Mouse (Mus musculus): ENCODE measurements around the gene Ccne1. TPM values are rescaled to one million over a fixed set of nuclear protein-coding genes. Genes with fewer than 3 reads are reported as not detected.

Ccne1 gene
- total and polyA plus RNA-seq, 2 experiments from 2014 or later, result 9.0 to 16.3 TPM

DNA sequence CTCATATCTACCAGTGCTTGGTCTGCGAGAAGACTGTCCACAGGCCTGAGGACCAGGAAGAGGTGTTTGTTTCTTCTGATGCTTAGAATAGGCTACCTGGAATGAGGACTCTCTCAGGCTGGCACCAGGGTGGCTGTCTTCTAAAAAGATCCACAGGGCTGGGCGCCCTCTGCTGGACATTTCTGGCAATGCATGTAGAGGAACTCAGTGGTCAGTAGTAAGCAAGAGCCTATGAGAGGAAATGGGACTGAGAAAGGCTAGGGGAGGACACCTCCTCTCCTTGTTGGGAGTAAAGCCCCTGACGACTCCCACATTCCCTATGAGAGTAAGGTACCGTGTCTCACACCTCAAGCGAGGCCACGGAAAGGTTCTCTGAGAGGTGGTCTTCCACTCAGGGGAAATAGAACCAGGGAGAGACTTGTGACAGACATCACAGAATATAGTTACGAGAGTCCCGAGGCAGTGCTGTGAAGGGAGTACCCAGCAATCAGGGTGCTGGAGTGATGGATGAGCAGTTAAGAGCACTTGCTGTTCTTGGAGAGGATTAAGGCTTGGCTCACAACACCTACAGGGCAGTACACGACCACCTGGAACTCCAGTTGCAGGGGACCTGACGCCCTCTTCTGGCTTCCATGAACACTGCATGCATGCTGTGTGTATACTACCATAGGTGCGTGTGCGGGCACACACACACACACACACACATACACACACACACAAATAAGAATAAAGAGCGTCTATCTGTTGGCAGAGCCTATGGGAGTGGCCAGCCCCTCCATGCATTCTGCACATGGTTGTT is 34.6 kb upstream of the Ccne1 start:
- no peak overlapping the region for H3K4me3 ChIP-seq (ENCODE audit: low read depth, low read length)
- no peaks in the 10 kb centered on the region for H3K4me1 ChIP-seq (ENCODE audit: control insufficient read depth, insufficient read depth)
- H3K36me3 ChIP-seq (replicated peaks; ENCODE audit: control insufficient read depth, insufficient read depth, low read length), result no peaks in the 10 kb centered on the region
- ATAC-seq (ENCODE audit: insufficient read depth, low read depth) (peak; percentile 55; the same call in 1 of the 2 replicates), DNase-seq (ENCODE audit: low spot score) (peak; percentile 56)
- H3K4me2 ChIP-seq (ENCODE audit: low read depth, low read length), result no peak overlapping the region
- no peak for TF ChIP-seq EP300 (IDR thresholded peaks at IDR 0.05; ENCODE audit: low read depth)
- peak; percentile 95 for TF ChIP-seq CTCF (IDR thresholded peaks at IDR 0.05; ENCODE audit: low read depth)
- no peak overlapping the region for H3K27ac ChIP-seq (ENCODE audit: low read depth)
- no peaks in the 10 kb centered on the region for H3K9me3 ChIP-seq (replicated peaks; ENCODE audit: control insufficient read depth, low read length)
- H3K9ac ChIP-seq (replicated peaks; ENCODE audit: low read depth, low read length), result no peak overlapping the region
- 62% methylated on average over 13 of the region's 13 CpGs for WGBS
- no peaks in the 10 kb centered on the region for H3K27me3 ChIP-seq (ENCODE audit: control insufficient read depth, insufficient read depth, low read length)

DNA sequence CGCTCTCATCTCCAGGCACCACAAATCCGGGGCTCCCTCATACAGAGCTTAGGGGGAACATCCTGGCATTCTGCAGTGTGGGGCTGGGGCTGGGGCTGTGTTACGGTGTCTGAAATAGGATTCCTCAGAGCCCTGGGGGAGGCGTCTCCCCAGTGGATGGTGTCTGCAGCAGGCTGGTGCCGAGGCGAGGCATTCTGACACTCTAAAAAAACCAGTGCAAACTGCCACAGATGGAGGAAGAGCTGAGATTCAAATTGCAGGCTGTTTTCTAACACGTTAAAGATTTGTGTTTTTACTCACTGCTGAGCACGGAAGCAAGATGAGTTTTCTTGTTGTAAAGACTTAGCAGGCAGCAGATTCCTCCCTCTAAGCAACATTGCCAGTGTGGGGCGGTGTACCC is 33.0 kb upstream of the Ccne1 start:
- no peaks in the 10 kb centered on the region for H3K27me3 ChIP-seq (ENCODE audit: control insufficient read depth, insufficient read depth, low read length)
- H3K4me2 ChIP-seq (ENCODE audit: low read depth, low read length), result no peak overlapping the region
- no peak overlapping the region for H3K9ac ChIP-seq (replicated peaks; ENCODE audit: low read depth, low read length)
- H3K4me1 ChIP-seq (ENCODE audit: control insufficient read depth, insufficient read depth), result no peaks in the 10 kb centered on the region
- no peak for DNase-seq (ENCODE audit: low spot score)
- ATAC-seq (ENCODE audit: insufficient read depth, low read depth), result no peak
- no peak for TF ChIP-seq EP300 (IDR thresholded peaks at IDR 0.05; ENCODE audit: low read depth)
- no peak for TF ChIP-seq CTCF (IDR thresholded peaks at IDR 0.05; ENCODE audit: low read depth)
- H3K4me3 ChIP-seq (ENCODE audit: low read depth, low read length), result no peak overlapping the region
- H3K27ac ChIP-seq (ENCODE audit: low read depth), result no peak overlapping the region
- H3K36me3 ChIP-seq (replicated peaks; ENCODE audit: control insufficient read depth, insufficient read depth, low read length), result no peaks in the 10 kb centered on the region
- WGBS, result 39% methylated on average over 9 of the region's 9 CpGs
- H3K9me3 ChIP-seq (replicated peaks; ENCODE audit: control insufficient read depth, low read length), result no peaks in the 10 kb centered on the region

DNA sequence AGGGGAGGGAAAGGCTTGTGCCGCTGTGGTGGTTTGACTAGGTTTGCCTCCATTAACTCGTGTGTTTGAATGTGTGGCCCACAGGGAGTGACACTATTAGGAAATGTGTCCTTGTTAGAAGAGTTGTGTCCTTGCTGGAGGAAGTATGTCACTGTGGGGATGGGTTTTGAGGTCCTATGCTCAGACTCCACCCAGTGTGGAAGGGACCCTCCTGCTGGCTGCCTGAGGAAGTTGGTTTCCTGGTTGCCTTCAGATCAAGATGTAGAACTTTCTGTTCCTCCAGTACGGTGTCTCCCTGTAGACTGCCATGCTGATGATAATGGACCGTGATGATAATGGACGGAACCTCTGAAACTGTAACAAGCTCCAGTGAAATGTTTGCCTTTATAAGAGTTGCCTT is 27.1 kb upstream of the Ccne1 start:
- no peaks in the 10 kb centered on the region for H3K27me3 ChIP-seq (ENCODE audit: control insufficient read depth, insufficient read depth, low read length)
- H3K4me3 ChIP-seq (ENCODE audit: low read depth, low read length), result no peak overlapping the region
- DNase-seq (ENCODE audit: low spot score) (no peak), ATAC-seq (ENCODE audit: insufficient read depth, low read depth) (no peak)
- no peaks in the 10 kb centered on the region for H3K36me3 ChIP-seq (replicated peaks; ENCODE audit: control insufficient read depth, insufficient read depth, low read length)
- WGBS, result 87% methylated on average over 5 of the region's 5 CpGs
- H3K4me2 ChIP-seq (ENCODE audit: low read depth, low read length), result no peak overlapping the region
- no peaks in the 10 kb centered on the region for H3K9me3 ChIP-seq (replicated peaks; ENCODE audit: control insufficient read depth, low read length)
- no peak overlapping the region for H3K9ac ChIP-seq (replicated peaks; ENCODE audit: low read depth, low read length)
- no peaks in the 10 kb centered on the region for H3K4me1 ChIP-seq (ENCODE audit: control insufficient read depth, insufficient read depth)
- H3K27ac ChIP-seq (ENCODE audit: low read depth), result no peak overlapping the region
- TF ChIP-seq EP300 (IDR thresholded peaks at IDR 0.05; ENCODE audit: low read depth), result no peak

DNA sequence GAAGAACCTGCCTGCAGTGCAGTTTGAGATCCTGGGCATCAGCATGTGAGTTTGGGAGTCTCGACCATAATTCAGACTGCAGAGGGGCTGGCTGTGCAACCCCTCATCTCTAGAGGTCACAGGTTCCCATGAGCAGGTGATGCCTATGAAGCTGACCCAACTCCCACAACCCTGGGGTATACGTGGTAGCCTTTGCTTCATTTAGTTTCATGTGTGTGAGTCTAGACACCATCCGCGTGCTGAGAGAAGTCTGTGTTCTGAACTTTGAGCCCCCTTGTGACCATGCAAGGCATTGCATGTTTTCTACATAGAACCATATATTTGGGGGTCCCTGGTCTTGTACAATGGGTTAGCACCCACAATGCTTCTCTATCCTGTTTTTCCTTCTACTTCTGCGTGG is 23.9 kb upstream of the Ccne1 start:
- Histone ChIP-seq H3K4me2 (ENCODE audit: low read depth, low read length) (no peak overlapping the region), H3K4me1 (ENCODE audit: control insufficient read depth, insufficient read depth) (no peaks in the 10 kb centered on the region), H3K9me3 (replicated peaks; ENCODE audit: control insufficient read depth, low read length) (no peaks in the 10 kb centered on the region), H3K36me3 (replicated peaks; ENCODE audit: control insufficient read depth, insufficient read depth, low read length) (no peaks in the 10 kb centered on the region), H3K27me3 (ENCODE audit: control insufficient read depth, insufficient read depth, low read length) (no peaks in the 10 kb centered on the region), H3K9ac (replicated peaks; ENCODE audit: low read depth, low read length) (no peak overlapping the region), H3K27ac (ENCODE audit: low read depth) (no peak overlapping the region), H3K4me3 (ENCODE audit: low read depth, low read length) (no peak overlapping the region)
- WGBS, result 28% methylated on average over 5 of the region's 5 CpGs
- TF ChIP-seq EP300 (IDR thresholded peaks at IDR 0.05; ENCODE audit: low read depth) (no peak), CTCF (IDR thresholded peaks at IDR 0.05; ENCODE audit: low read depth) (peak; percentile 67)
- no peak for DNase-seq (ENCODE audit: low spot score)
- no peak for ATAC-seq (ENCODE audit: insufficient read depth, low read depth)

DNA sequence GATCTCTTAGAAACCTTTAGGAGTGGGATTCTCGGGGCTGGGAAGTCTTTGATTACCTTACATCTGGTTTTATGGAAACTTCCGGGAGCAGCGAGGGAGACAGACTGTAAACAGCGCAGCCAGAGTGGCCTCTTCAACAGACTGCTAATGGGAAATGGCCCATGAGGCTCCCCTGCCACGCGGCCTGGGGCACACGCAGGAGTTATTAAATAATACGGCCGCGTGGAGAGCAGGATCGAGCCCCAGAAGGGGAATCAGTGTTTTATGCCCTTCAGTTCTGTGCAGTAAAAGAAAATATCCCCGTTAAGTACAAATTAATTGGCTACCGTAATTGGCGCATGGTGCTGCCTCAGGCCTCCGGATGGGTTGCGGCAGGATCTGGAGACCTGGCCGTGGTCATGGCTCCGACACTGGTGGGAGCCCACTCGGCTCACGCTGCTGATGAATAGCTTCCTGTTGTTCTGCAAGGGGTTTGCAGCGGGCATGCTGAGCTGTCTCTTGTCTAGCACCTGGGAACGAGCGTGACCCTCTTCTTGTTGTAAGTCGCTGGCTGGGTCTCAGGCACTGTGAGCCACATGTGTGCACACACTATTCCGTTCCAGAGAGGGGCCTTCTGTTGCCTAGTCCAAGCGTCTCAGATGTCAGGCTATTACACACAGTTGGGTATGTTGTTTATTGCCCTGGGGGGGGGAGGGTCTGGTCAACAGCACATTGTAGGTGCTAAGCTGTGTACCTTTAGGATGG is 22.8 kb upstream of the Ccne1 start:
- WGBS, result 85% methylated on average over 26 of the region's 26 CpGs
- no peaks in the 10 kb centered on the region for H3K9me3 ChIP-seq (replicated peaks; ENCODE audit: control insufficient read depth, low read length)
- H3K36me3 ChIP-seq (replicated peaks; ENCODE audit: control insufficient read depth, insufficient read depth, low read length), result no peaks in the 10 kb centered on the region
- no peak for TF ChIP-seq EP300 (IDR thresholded peaks at IDR 0.05; ENCODE audit: low read depth)
- no peak for TF ChIP-seq CTCF (IDR thresholded peaks at IDR 0.05; ENCODE audit: low read depth)
- DNase-seq (ENCODE audit: low spot score) (no peak), ATAC-seq (ENCODE audit: insufficient read depth, low read depth) (no peak)
- H3K27me3 ChIP-seq (ENCODE audit: control insufficient read depth, insufficient read depth, low read length), result no peaks in the 10 kb centered on the region
- no peak overlapping the region for H3K27ac ChIP-seq (ENCODE audit: low read depth)
- H3K9ac ChIP-seq (replicated peaks; ENCODE audit: low read depth, low read length), result no peak overlapping the region
- no peak overlapping the region for H3K4me2 ChIP-seq (ENCODE audit: low read depth, low read length)
- H3K4me1 ChIP-seq (ENCODE audit: control insufficient read depth, insufficient read depth), result no peaks in the 10 kb centered on the region
- H3K4me3 ChIP-seq (ENCODE audit: low read depth, low read length), result no peak overlapping the region

Measured in heart, postnatal 0 days (tissue).